Mouse (Mus musculus) E14TG2a.4 (cell line): ENCODE measurements around the gene Gm37240.

ENCODE experiments used
- H3K27me3 ChIP-seq: 2 replicates; pipeline ENCODE4 v1.6.1; 2014; ENCODE audit warnings: low read length, control low read depth; ENCODE audit not compliant: insufficient read depth
- H3K36me3 ChIP-seq: 2 replicates; pipeline ENCODE4 v1.6.1; 2014; ENCODE audit warnings: low read length, control low read depth; ENCODE audit not compliant: insufficient read depth
- H3K4me1 ChIP-seq: replicated peaks from 2 replicates; pipeline ENCODE4 v1.6.1; 2014; ENCODE audit warnings: low read depth, low read length, control low read depth
- H3K4me3 ChIP-seq: replicated peaks from 2 replicates; pipeline ENCODE4 v1.5.1; 2014; ENCODE audit warnings: mild to moderate bottlenecking, low read length
- H3K9me3 ChIP-seq: 2 replicates; pipeline ENCODE4 v1.6.1; 2014; ENCODE audit warnings: low read length, control low read depth
- CTCF ChIP-seq: conservative IDR thresholded peaks from 2 replicates; pipeline ENCODE4 v1.5.1; 2014; ENCODE audit warnings: low read length
- NANOG ChIP-seq: IDR thresholded peaks from 2 replicates; pipeline ENCODE4 v1.6.1; 2014; ENCODE audit warnings: borderline replicate concordance, low read length, mixed read lengths
- POU5F1 ChIP-seq: IDR thresholded peaks from 2 replicates; pipeline ENCODE4 v1.6.1; 2014; ENCODE audit warnings: low read length, borderline replicate concordance

The Gm37240 gene

GRCm38 (mm10) chr3:85845341-85845740, 42.0 kb downstream of the Gm37240 start:
- TF ChIP-seq CTCF (no peak), NANOG (no peak), POU5F1 (no peak)
- H3K4me3 ChIP-seq: no peak overlapping the region
- no peaks in the 10 kb centered on the region for H3K27me3 ChIP-seq
- H3K4me1 ChIP-seq: peaks cover 15% of the 10 kb centered on the region
- H3K9me3 ChIP-seq: peaks cover 3% of the 10 kb centered on the region; the same call in 1 of the 2 replicates
- no peaks in the 10 kb centered on the region for H3K36me3 ChIP-seq

- no peak overlapping the region for H3K4me3 ChIP-seq
- H3K9me3 ChIP-seq: peaks cover 22% of the 10 kb centered on the region
- no peaks in the 10 kb centered on the region for H3K36me3 ChIP-seq
- TF ChIP-seq POU5F1 (no peak), CTCF (no peak), NANOG (no peak)
- no peaks in the 10 kb centered on the region for H3K27me3 ChIP-seq
- H3K4me1 ChIP-seq: peaks cover 15% of the 10 kb centered on the region
Measured at GRCm38 (mm10) chr3:85842881-85843218, 44.5 kb downstream of the Gm37240 start.

- H3K9me3 ChIP-seq: peaks cover 22% of the 10 kb centered on the region
- no peaks in the 10 kb centered on the region for H3K27me3 ChIP-seq
- no peaks in the 10 kb centered on the region for H3K36me3 ChIP-seq
- no peak overlapping the region for H3K4me3 ChIP-seq
- peaks cover 15% of the 10 kb centered on the region for H3K4me1 ChIP-seq
- TF ChIP-seq NANOG (no peak), POU5F1 (no peak), CTCF (no peak)
Measured at GRCm38 (mm10) chr3:85842177-85842880, 45.0 kb downstream of the Gm37240 start.

- peaks cover 22% of the 10 kb centered on the region for H3K9me3 ChIP-seq
- peaks cover 15% of the 10 kb centered on the region for H3K4me1 ChIP-seq
- TF ChIP-seq POU5F1 (no peak), NANOG (no peak), CTCF (no peak)
Measured at GRCm38 (mm10) chr3:85841454-85842176, 45.7 kb downstream of the Gm37240 start.

GRCm38 (mm10) chr3:85833627-85834026, 53.7 kb downstream of the Gm37240 start:
- Histone ChIP-seq H3K4me1 (peaks cover 19% of the 10 kb centered on the region), H3K36me3 (no peaks in the 10 kb centered on the region), H3K9me3 (peaks cover 4% of the 10 kb centered on the region; the same call in 1 of the 2 replicates), H3K27me3 (peaks cover 4% of the 10 kb centered on the region; the same call in 1 of the 2 replicates), H3K4me3 (no peak overlapping the region)
- TF ChIP-seq NANOG: no peak
- TF ChIP-seq POU5F1: no peak
- no peak for TF ChIP-seq CTCF

More at GRCm38 (mm10) chr3:85841454-85842176, 45.7 kb downstream of the Gm37240 start:
- H3K27me3 ChIP-seq: no peaks in the 10 kb centered on the region
- no peak overlapping the region for H3K4me3 ChIP-seq
- no peaks in the 10 kb centered on the region for H3K36me3 ChIP-seq

GRCm38 (mm10) chr3:85832490-85833155, 54.7 kb downstream of the Gm37240 start:
- no peaks in the 10 kb centered on the region for H3K36me3 ChIP-seq
- no peaks in the 10 kb centered on the region for H3K9me3 ChIP-seq
- no peak for TF ChIP-seq POU5F1
- TF ChIP-seq NANOG: 0 out of 2 replicates have a peak, but pooled peaks have one; percentile 3
- no peak overlapping the region for H3K4me3 ChIP-seq
- peaks cover 4% of the 10 kb centered on the region; the same call in 1 of the 2 replicates for H3K27me3 ChIP-seq
- H3K4me1 ChIP-seq: peaks cover 19% of the 10 kb centered on the region

- TF ChIP-seq CTCF (no peak), NANOG (no peak), POU5F1 (no peak)
- Histone ChIP-seq H3K27me3 (peaks cover 4% of the 10 kb centered on the region; the same call in 1 of the 2 replicates), H3K4me1 (peaks cover 22% of the 10 kb centered on the region), H3K4me3 (no peak overlapping the region), H3K36me3 (no peaks in the 10 kb centered on the region), H3K9me3 (no peaks in the 10 kb centered on the region)
Measured at GRCm38 (mm10) chr3:85831785-85832184, 55.5 kb downstream of the Gm37240 start.

GRCm38 (mm10) chr3:85829047-85829446, 58.3 kb downstream of the Gm37240 start:
- H3K36me3 ChIP-seq: no peaks in the 10 kb centered on the region
- H3K9me3 ChIP-seq: no peaks in the 10 kb centered on the region
- peaks cover 22% of the 10 kb centered on the region for H3K4me1 ChIP-seq
- TF ChIP-seq CTCF (no peak), POU5F1 (no peak), NANOG (no peak)
- peaks cover 4% of the 10 kb centered on the region; the same call in 1 of the 2 replicates for H3K27me3 ChIP-seq
- H3K4me3 ChIP-seq: no peak overlapping the region
